Mouse (Mus musculus): ENCODE measurements at regions not wholly inside any gene's neighbourhood (a gene's known extent, or its start where the extent isn't known, plus 50 kb on each side); places are given as distances from the start of the nearest gene placed in this dataset.

- TF ChIP-seq CTCF (IDR thresholded peaks at IDR 0.05; ENCODE audit: extremely low read depth, insufficient read depth, insufficient read length, insufficient replicate concordance): no peak
- TF ChIP-seq POLR2A (IDR thresholded peaks at IDR 0.05; ENCODE audit: low read depth, low read length): no peak
Observed at GRCm38 (mm10) chr2:138046918-138047317, 209.4 kb upstream of the Btbd3 start.
